Mouse (Mus musculus) liver, adult 2 months (tissue): Measurements from ENCODE around the gene Phf19. TPM values are rescaled to one million over a fixed set of nuclear protein-coding genes. Genes with fewer than 3 reads are reported as not detected.

Experiments
- DNase-seq: peaks from one replicate; pipeline ENCODE4 v3.0.0-alpha.2; 2011; ENCODE audit warnings: low read depth, low spot score; ENCODE audit errors: extremely low read depth
- H3K27ac ChIP-seq: fragments of 200-500 bp; replicated peaks from 2 replicates; pipeline ENCODE4 v1.5.1; 2012; ENCODE audit warnings: low read depth, mild to moderate bottlenecking, control low read depth, inconsistent platforms, low read length; ENCODE audit not compliant: insufficient read depth
- H3K27me3 ChIP-seq: fragments of 200-500 bp; 2 replicates; pipeline ENCODE4 v1.6.1; 2012; ENCODE audit warnings: mild to moderate bottlenecking, moderate library complexity, low read length, inconsistent platforms; ENCODE audit not compliant: control insufficient read depth, insufficient read depth
- H3K36me3 ChIP-seq: fragments of 200-500 bp; 2 replicates; pipeline ENCODE4 v1.6.1; 2012; ENCODE audit warnings: low read length, inconsistent platforms; ENCODE audit not compliant: control insufficient read depth, insufficient read depth
- H3K4me1 ChIP-seq: fragments of 200-500 bp; 2 replicates; pipeline ENCODE4 v1.6.1; 2011; ENCODE audit warnings: low read length; ENCODE audit not compliant: control insufficient read depth, insufficient read depth
- H3K4me3 ChIP-seq: fragments of 200-500 bp; 2 replicates; pipeline ENCODE4 v1.5.1; 2011; ENCODE audit warnings: low read depth, mild to moderate bottlenecking, control low read depth, low read length, moderate library complexity; ENCODE audit not compliant: insufficient read depth
- H3K79me2 ChIP-seq: fragments of 200-500 bp; 2 replicates; pipeline ENCODE4 v1.6.1; 2012; ENCODE audit warnings: inconsistent platforms, mild to moderate bottlenecking, low read length, moderate library complexity; ENCODE audit not compliant: control insufficient read depth, insufficient read depth
- H3K9ac ChIP-seq: fragments of 200-500 bp; 2 replicates; pipeline ENCODE4 v1.6.1; 2012; ENCODE audit warnings: low read depth, mild to moderate bottlenecking, control low read depth, inconsistent platforms, low read length
- CTCF ChIP-seq: fragments of 200-500 bp; IDR thresholded peaks from 2 replicates; pipeline ENCODE4 v1.5.1; 2011; ENCODE audit warnings: low read depth, low read length, control low read depth
- POLR2A ChIP-seq: fragments of 200-500 bp; IDR thresholded peaks from 2 replicates; pipeline ENCODE4 v1.6.1; 2011; ENCODE audit warnings: low read length, control low read depth; ENCODE audit not compliant: insufficient read depth; ENCODE audit errors: extremely low read depth
- WGBS: fragments of 180-500 bp; shearing (Covaris S2); methylation state at CpG from one replicate; pipeline ENCODE4 v1.1.7; 2018; 5-methylcytosine and 5-hydroxymethylcytosine counted together
- polyA plus RNA-seq: library from polyadenylated mRNA; depleted of rRNA; stranded (reverse); fragments of >200 nt; gene quantifications from 2 replicates; pipeline ENCODE4 v1.2.3, GENCODE M21; 2012; rRNA removed
- total RNA-seq: library from RNA; depleted of rRNA; stranded (reverse); fragments of >200 nt; gene quantifications from 2 replicates; pipeline ENCODE4 v1.2.3, GENCODE M21; 2014; rRNA removed

Phf19 gene
- total RNA-seq (0.20 and 0.55 TPM in 2 replicates), polyA plus RNA-seq (0.21 and 0.61 TPM in 2 replicates)

- H3K27ac ChIP-seq = no peak within 1 kb of the TSS
Measured at GRCm38 (mm10) chr2:34913218-34914068, at the start of gene Phf19. Gene Phf19 (minus strand): TSS chr2:34914026.

GRCm38 (mm10) chr2:34963371-34963956, 49.6 kb upstream of the Phf19 start:
- Histone ChIP-seq H3K4me3 (no peak overlapping the region), H3K27ac (peak overlapping the region; percentile 53), H3K27me3 (no peaks in the 10 kb centered on the region), H3K4me1 (no peaks in the 10 kb centered on the region), H3K9ac (no peak overlapping the region), H3K79me2 (no peaks in the 10 kb centered on the region), H3K36me3 (no peaks in the 10 kb centered on the region)
- TF ChIP-seq CTCF (no peak), POLR2A (no peak)
- DNase-seq = peak; percentile 16
- 80% methylated on average over 13 of the region's 13 CpGs for WGBS

More at GRCm38 (mm10) chr2:34913218-34914068, at the start of gene Phf19:
- Histone ChIP-seq H3K4me1 (peaks cover 2% of the 10 kb centered on the region; the same call in 1 of the 2 replicates), H3K4me3 (peak within 1 kb of the TSS; percentile 54), H3K27me3 (no peaks in the 10 kb centered on the region), H3K79me2 (no peaks in the 10 kb centered on the region), H3K36me3 (no peaks in the 10 kb centered on the region), H3K9ac (peak within 1 kb of the TSS; percentile 62)
- WGBS = 3% methylated on average over 61 of the region's 64 CpGs
- DNase-seq = no peak
- TF ChIP-seq CTCF (no peak), POLR2A (no peak)

DNA sequence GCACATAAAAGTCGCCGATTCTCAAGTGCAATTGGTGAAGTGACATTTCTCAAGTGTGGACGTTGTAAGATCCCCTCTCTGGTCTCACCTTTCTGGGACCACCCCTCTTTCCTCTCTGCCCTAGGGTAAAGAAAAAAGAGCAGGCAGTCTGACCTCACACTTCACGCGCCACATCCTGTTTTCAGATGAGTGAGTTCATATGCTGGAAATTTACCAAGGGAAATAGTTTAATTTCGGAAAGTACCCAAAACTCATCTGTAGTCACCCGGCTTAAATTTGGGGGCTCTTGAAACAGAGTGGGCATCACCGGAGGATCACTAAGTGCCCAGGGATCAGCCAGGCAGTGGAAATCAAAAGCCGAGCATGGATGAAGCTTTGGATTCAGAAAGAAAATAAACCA, 49.1 kb upstream of the Phf19 start:
- H3K27me3 ChIP-seq = no peaks in the 10 kb centered on the region
- H3K27ac ChIP-seq = peak overlapping the region; percentile 53
- no peak overlapping the region for H3K9ac ChIP-seq
- no peaks in the 10 kb centered on the region for H3K4me1 ChIP-seq
- no peak for DNase-seq
- H3K79me2 ChIP-seq = no peaks in the 10 kb centered on the region
- 84% methylated on average over 9 of the region's 9 CpGs for WGBS
- H3K36me3 ChIP-seq = no peaks in the 10 kb centered on the region
- no peak overlapping the region for H3K4me3 ChIP-seq
- TF ChIP-seq POLR2A (no peak), CTCF (no peak)

- H3K36me3 ChIP-seq = no peaks in the 10 kb centered on the region
- H3K79me2 ChIP-seq = no peaks in the 10 kb centered on the region
- no peak overlapping the region for H3K9ac ChIP-seq
- no peaks in the 10 kb centered on the region for H3K4me1 ChIP-seq
- H3K4me3 ChIP-seq = no peak overlapping the region
- H3K27ac ChIP-seq = no peak overlapping the region
- 56% methylated on average over 2 of the region's 2 CpGs for WGBS
- H3K27me3 ChIP-seq = no peaks in the 10 kb centered on the region
- no peak for DNase-seq
- TF ChIP-seq POLR2A (no peak), CTCF (no peak)
Measured at GRCm38 (mm10) chr2:34962211-34962610, 48.4 kb upstream of the Phf19 start.

- no peaks in the 10 kb centered on the region for H3K4me1 ChIP-seq
- H3K27me3 ChIP-seq = no peaks in the 10 kb centered on the region
- no peaks in the 10 kb centered on the region for H3K79me2 ChIP-seq
- no peak within 1 kb of the TSS for H3K27ac ChIP-seq
- peak within 1 kb of the TSS; percentile 36 for H3K4me3 ChIP-seq
- H3K9ac ChIP-seq = peak within 1 kb of the TSS; percentile 15
- no peak for TF ChIP-seq CTCF
- no peak for TF ChIP-seq POLR2A
- no peaks in the 10 kb centered on the region for H3K36me3 ChIP-seq
- WGBS = 16% methylated on average over 20 of the region's 20 CpGs
- DNase-seq = no peak
Measured at GRCm38 (mm10) chr2:34961481-34962036, 47.7 kb upstream of the Phf19 start, which contains the start of gene Traf1. Gene Traf1 (minus strand): TSS chr2:34961772.
